Mouse (Mus musculus) embryonic facial prominence, embryonic 13.5 days (tissue): ENCODE data around the gene Grap2. TPM values are rescaled to one million over a fixed set of nuclear protein-coding genes. Genes with fewer than 3 reads are reported as not detected.
A peak's percentile ranks its signal among the peaks of the same experiment; 100 is the strongest.

Experiments
- ATAC-seq: fragments of 200-750 bp; cut with Nextera tagmentation; 2 replicates; pipeline ENCODE4 v1.8.0; 2017; ENCODE audit warnings: low read depth; ENCODE audit not compliant: insufficient number of reproducible peaks, insufficient read depth, low FRiP score, low TSS enrichment
- H3K27ac ChIP-seq: fragments of 300-500 bp; sonication (generic); 2 replicates; pipeline ENCODE4 v1.5.1; 2015; ENCODE audit warnings: moderate library complexity, mild to moderate bottlenecking, inconsistent platforms
- H3K27me3 ChIP-seq: fragments of 300-500 bp; sonication (generic); 2 replicates; pipeline ENCODE4 v1.6.1; 2015; ENCODE audit warnings: mild to moderate bottlenecking, inconsistent platforms
- H3K36me3 ChIP-seq: fragments of 300-500 bp; sonication (generic); 2 replicates; pipeline ENCODE4 v1.6.1; 2015; ENCODE audit warnings: mild to moderate bottlenecking, inconsistent platforms
- H3K4me1 ChIP-seq: fragments of 300-500 bp; sonication (generic); 2 replicates; pipeline ENCODE4 v1.6.1; 2015; ENCODE audit warnings: inconsistent platforms
- H3K4me2 ChIP-seq: fragments of 300-500 bp; sonication (generic); 2 replicates; pipeline ENCODE4 v1.6.1; 2015; ENCODE audit warnings: moderate library complexity, mild to moderate bottlenecking, inconsistent platforms
- H3K4me3 ChIP-seq: fragments of 300-500 bp; sonication (generic); 2 replicates; pipeline ENCODE4 v1.5.1; 2015; ENCODE audit warnings: mild to moderate bottlenecking, inconsistent platforms
- H3K9ac ChIP-seq: fragments of 300-500 bp; sonication (generic); 2 replicates; pipeline ENCODE4 v1.6.1; 2015; ENCODE audit warnings: mild to moderate bottlenecking, inconsistent platforms
- H3K9me3 ChIP-seq: fragments of 300-500 bp; sonication (generic); 2 replicates; pipeline ENCODE4 v1.6.1; 2016; ENCODE audit warnings: inconsistent platforms
- WGBS: fragments of 180-500 bp; shearing (Covaris S2); methylation state at CpG from one replicate; pipeline ENCODE4 v1.1.7; 2015; ENCODE audit warnings: mixed read lengths; 5-methylcytosine and 5-hydroxymethylcytosine counted together
- polyA plus RNA-seq: library from polyadenylated mRNA; unstranded; fragments of >200 nt; fragmentation: Nextera tagmentation; extraction: Ambion mirVana; gene quantifications from 2 replicates; pipeline ENCODE4 v1.2.1, GENCODE M21; 2015

Gene Grap2
- polyA plus RNA-seq, 1 experiment from 2014 or later = 1.2 TPM

GRCm38 (mm10) chr15:80607970-80608369 is 35.6 kb downstream of the Grap2 start:
- no peaks in the 10 kb centered on the region for H3K27me3 ChIP-seq
- H3K27ac ChIP-seq = no peak overlapping the region
- WGBS = 83% methylated on average over 3 of the region's 3 CpGs
- H3K4me2 ChIP-seq = no peak overlapping the region
- H3K36me3 ChIP-seq = no peaks in the 10 kb centered on the region
- H3K4me3 ChIP-seq = no peak overlapping the region
- no peak for ATAC-seq
- H3K4me1 ChIP-seq = 0 out of 2 replicates have a peak, but pooled peaks cover under 1% of the 10 kb centered on the region
- H3K9me3 ChIP-seq = peaks cover 6% of the 10 kb centered on the region; the same call in 1 of the 2 replicates
- no peak overlapping the region for H3K9ac ChIP-seq

GRCm38 (mm10) chr15:80610335-80610734 is 37.9 kb downstream of the Grap2 start:
- Histone ChIP-seq H3K9ac (no peak overlapping the region), H3K27me3 (peaks cover 9% of the 10 kb centered on the region), H3K36me3 (no peaks in the 10 kb centered on the region), H3K27ac (no peak overlapping the region), H3K4me2 (no peak overlapping the region), H3K4me1 (peaks cover 11% of the 10 kb centered on the region; the same call in 1 of the 2 replicates), H3K4me3 (no peak overlapping the region), H3K9me3 (no peaks in the 10 kb centered on the region)
- WGBS = 71% methylated on average over 2 of the region's 2 CpGs
- no peak for ATAC-seq

GRCm38 (mm10) chr15:80611478-80611877 is 39.1 kb downstream of the Grap2 start:
- Histone ChIP-seq H3K27me3 (peaks cover 19% of the 10 kb centered on the region), H3K4me3 (no peak overlapping the region), H3K9me3 (no peaks in the 10 kb centered on the region), H3K4me1 (peaks cover 20% of the 10 kb centered on the region), H3K9ac (no peak overlapping the region), H3K4me2 (no peak overlapping the region), H3K27ac (no peak overlapping the region), H3K36me3 (no peaks in the 10 kb centered on the region)
- no peak for ATAC-seq
- 55% methylated on average over 5 of the region's 5 CpGs for WGBS

GRCm38 (mm10) chr15:80613904-80614303 is 41.5 kb downstream of the Grap2 start:
- H3K4me3 ChIP-seq = no peak overlapping the region
- 43% methylated on average over 5 of the region's 5 CpGs for WGBS
- no peak overlapping the region for H3K9ac ChIP-seq
- peaks cover 20% of the 10 kb centered on the region for H3K4me1 ChIP-seq
- ATAC-seq = no peak
- H3K4me2 ChIP-seq = no peak overlapping the region
- no peak overlapping the region for H3K27ac ChIP-seq
- no peaks in the 10 kb centered on the region for H3K9me3 ChIP-seq
- H3K27me3 ChIP-seq = peaks cover 34% of the 10 kb centered on the region
- no peaks in the 10 kb centered on the region for H3K36me3 ChIP-seq

GRCm38 (mm10) chr15:80614500-80615289 is 42.3 kb downstream of the Grap2 start:
- no peaks in the 10 kb centered on the region for H3K9me3 ChIP-seq
- H3K27ac ChIP-seq = no peak overlapping the region
- no peak overlapping the region for H3K4me3 ChIP-seq
- H3K4me1 ChIP-seq = peaks cover 20% of the 10 kb centered on the region
- 62% methylated on average over 18 of the region's 18 CpGs for WGBS
- peaks cover 40% of the 10 kb centered on the region for H3K27me3 ChIP-seq
- ATAC-seq = no peak
- H3K36me3 ChIP-seq = no peaks in the 10 kb centered on the region
- H3K4me2 ChIP-seq = no peak overlapping the region
- H3K9ac ChIP-seq = no peak overlapping the region

GRCm38 (mm10) chr15:80615290-80615570 is 42.8 kb downstream of the Grap2 start:
- Histone ChIP-seq H3K9me3 (no peaks in the 10 kb centered on the region), H3K4me3 (no peak overlapping the region), H3K36me3 (no peaks in the 10 kb centered on the region), H3K27me3 (peaks cover 44% of the 10 kb centered on the region), H3K4me2 (no peak overlapping the region), H3K4me1 (peaks cover 20% of the 10 kb centered on the region), H3K27ac (no peak overlapping the region), H3K9ac (no peak overlapping the region)
- 23% methylated on average over 2 of the region's 2 CpGs for WGBS
- no peak for ATAC-seq

GRCm38 (mm10) chr15:80615636-80616383 is 43.4 kb downstream of the Grap2 start:
- Histone ChIP-seq H3K27me3 (peaks cover 48% of the 10 kb centered on the region), H3K9me3 (no peaks in the 10 kb centered on the region), H3K27ac (no peak overlapping the region), H3K36me3 (no peaks in the 10 kb centered on the region), H3K9ac (no peak overlapping the region), H3K4me1 (peaks cover 20% of the 10 kb centered on the region), H3K4me3 (no peak overlapping the region), H3K4me2 (peak overlapping the region; percentile 20; the same call in 1 of the 2 replicates)
- 4% methylated on average over 17 of the region's 17 CpGs for WGBS
- ATAC-seq = no peak

GRCm38 (mm10) chr15:80617839-80618238 is 45.4 kb downstream of the Grap2 start:
- WGBS = 68% methylated on average over 2 of the region's 2 CpGs
- H3K4me1 ChIP-seq = peaks cover 20% of the 10 kb centered on the region
- H3K36me3 ChIP-seq = no peaks in the 10 kb centered on the region
- H3K27ac ChIP-seq = no peak overlapping the region
- H3K9me3 ChIP-seq = no peaks in the 10 kb centered on the region
- H3K27me3 ChIP-seq = peaks cover 51% of the 10 kb centered on the region
- no peak overlapping the region for H3K4me2 ChIP-seq
- H3K4me3 ChIP-seq = no peak overlapping the region
- no peak overlapping the region for H3K9ac ChIP-seq
- ATAC-seq = no peak

- Histone ChIP-seq H3K9ac (no peak overlapping the region), H3K4me3 (no peak overlapping the region), H3K27me3 (peaks cover 51% of the 10 kb centered on the region), H3K36me3 (no peaks in the 10 kb centered on the region), H3K4me1 (peaks cover 17% of the 10 kb centered on the region), H3K27ac (no peak overlapping the region), H3K4me2 (no peak overlapping the region), H3K9me3 (no peaks in the 10 kb centered on the region)
- ATAC-seq = no peak
- 74% methylated on average over 5 of the region's 5 CpGs for WGBS
Observed at GRCm38 (mm10) chr15:80619166-80619565, 46.8 kb downstream of the Grap2 start.

- H3K9me3 ChIP-seq = no peaks in the 10 kb centered on the region
- 63% methylated on average over 4 of the region's 4 CpGs for WGBS
- no peak overlapping the region for H3K4me3 ChIP-seq
- peaks cover 46% of the 10 kb centered on the region for H3K27me3 ChIP-seq
- no peak overlapping the region for H3K9ac ChIP-seq
- no peaks in the 10 kb centered on the region for H3K36me3 ChIP-seq
- no peak for ATAC-seq
- H3K4me2 ChIP-seq = no peak overlapping the region
- peaks cover 15% of the 10 kb centered on the region for H3K4me1 ChIP-seq
- no peak overlapping the region for H3K27ac ChIP-seq
Observed at GRCm38 (mm10) chr15:80619786-80620185, 47.4 kb downstream of the Grap2 start.

- 77% methylated on average over 8 of the region's 8 CpGs for WGBS
Observed at GRCm38 (mm10) chr15:80620371-80620770, 48.0 kb downstream of the Grap2 start.

More at GRCm38 (mm10) chr15:80620371-80620770, 48.0 kb downstream of the Grap2 start:
- Histone ChIP-seq H3K27me3 (peaks cover 42% of the 10 kb centered on the region), H3K9me3 (no peaks in the 10 kb centered on the region), H3K4me3 (no peak overlapping the region), H3K36me3 (no peaks in the 10 kb centered on the region), H3K4me1 (peaks cover 9% of the 10 kb centered on the region), H3K9ac (no peak overlapping the region), H3K27ac (no peak overlapping the region), H3K4me2 (no peak overlapping the region)
- ATAC-seq = no peak
